Mouse (Mus musculus) megakaryocyte progenitor cell, adult 5-6 weeks (primary cell): ENCODE data around the gene Clba1. TPM values are rescaled to one million over a fixed set of nuclear protein-coding genes. Genes with fewer than 3 reads are reported as not detected.
A peak's percentile ranks its signal among the peaks of the same experiment; 100 is the strongest.

ENCODE experiments used
- ATAC-seq: replicated peaks from 2 replicates; pipeline ENCODE4 v1.8.0; 2016; ENCODE audit warnings: mild to moderate bottlenecking, moderate TSS enrichment, inconsistent platforms; ENCODE audit not compliant: poor library complexity
- total RNA-seq, 2 experiments: library from RNA; stranded (forward) in 1 of 2; stranded (reverse) in 1 of 2; fragments of 157-497, 149-512 nt in 1 of 2; fragments of 200-1000 nt in 1 of 2; gene quantifications; 2 replicates each; pipeline versions ENCODE4 v1.2.3 to v1.2.4; 2015 to 2017

Gene Clba1
- total RNA-seq, 2 experiments from 2014 or later, result 0.52 to 0.87 TPM

DNA sequence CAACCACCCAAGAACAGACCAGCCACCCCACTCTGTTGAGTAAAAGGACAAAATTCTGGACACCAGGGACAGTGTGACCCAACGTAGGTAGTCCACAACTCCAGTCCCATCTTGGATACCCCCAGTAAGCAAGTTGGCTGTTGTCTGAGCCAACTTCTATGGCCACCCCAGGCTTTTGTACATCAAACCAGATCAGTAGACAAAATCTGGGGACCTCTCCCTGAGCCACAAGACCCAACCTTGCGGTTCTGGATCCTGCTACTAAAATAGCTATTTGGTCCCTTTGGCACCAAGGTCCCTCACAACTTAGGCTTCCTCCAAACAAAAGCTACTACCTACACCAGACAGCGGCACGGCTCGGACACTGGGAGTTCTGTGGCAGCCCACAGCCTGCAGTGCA lies 13.7 kb upstream of the Clba1 start:
- no peak for ATAC-seq

GRCm38 (mm10) chr12:112795466-112796104 lies 13.2 kb upstream of the Clba1 start:
- no peak for ATAC-seq

- no peak for ATAC-seq
Measured at GRCm38 (mm10) chr12:112796551-112797510, 11.9 kb upstream of the Clba1 start.

- ATAC-seq, result no peak
Measured at GRCm38 (mm10) chr12:112797672-112798331, 10.9 kb upstream of the Clba1 start.

- ATAC-seq, result no peak
Measured at GRCm38 (mm10) chr12:112798332-112798681, 10.4 kb upstream of the Clba1 start.

- no peak for ATAC-seq
Measured at GRCm38 (mm10) chr12:112798716-112799115, 10.0 kb upstream of the Clba1 start.

DNA sequence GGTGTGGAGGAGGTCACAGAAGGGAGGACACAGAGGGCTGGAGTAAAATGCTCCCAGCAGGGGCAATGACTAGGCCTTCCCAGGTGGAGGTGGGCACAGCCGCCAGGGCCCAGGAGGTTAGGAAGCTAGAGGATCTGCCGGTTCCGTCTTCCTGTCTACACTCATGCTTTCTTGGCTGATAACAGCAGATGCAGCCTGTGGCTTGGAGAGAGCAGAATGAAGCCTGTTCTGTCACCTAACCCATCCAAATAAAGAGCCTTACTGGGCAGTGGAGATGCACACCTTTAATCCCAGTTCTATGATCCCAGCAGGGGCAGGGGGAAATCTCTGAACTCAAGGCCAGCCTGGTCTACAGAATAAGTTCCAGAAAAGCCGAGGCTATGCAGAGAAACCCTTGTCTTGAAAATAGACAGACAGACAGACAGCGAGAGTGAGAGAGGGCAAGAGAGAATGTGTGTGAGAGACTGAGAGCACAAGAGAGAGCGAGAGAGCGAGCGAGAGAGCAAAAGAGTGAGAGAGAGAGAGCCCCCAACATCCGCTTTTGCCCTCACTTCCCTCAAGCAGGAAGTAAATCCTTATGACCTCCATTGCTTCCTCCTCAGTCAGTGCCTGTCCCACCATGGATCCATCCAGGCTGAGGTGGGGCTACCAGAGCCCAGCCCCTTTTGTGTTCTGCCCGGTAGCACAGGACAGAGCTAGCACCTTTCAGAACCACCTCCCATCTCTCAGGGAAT lies 9.3 kb upstream of the Clba1 start:
- no peak for ATAC-seq

- ATAC-seq, result peak; percentile 77
Measured at GRCm38 (mm10) chr12:112800476-112800875, 8.3 kb upstream of the Clba1 start.

DNA sequence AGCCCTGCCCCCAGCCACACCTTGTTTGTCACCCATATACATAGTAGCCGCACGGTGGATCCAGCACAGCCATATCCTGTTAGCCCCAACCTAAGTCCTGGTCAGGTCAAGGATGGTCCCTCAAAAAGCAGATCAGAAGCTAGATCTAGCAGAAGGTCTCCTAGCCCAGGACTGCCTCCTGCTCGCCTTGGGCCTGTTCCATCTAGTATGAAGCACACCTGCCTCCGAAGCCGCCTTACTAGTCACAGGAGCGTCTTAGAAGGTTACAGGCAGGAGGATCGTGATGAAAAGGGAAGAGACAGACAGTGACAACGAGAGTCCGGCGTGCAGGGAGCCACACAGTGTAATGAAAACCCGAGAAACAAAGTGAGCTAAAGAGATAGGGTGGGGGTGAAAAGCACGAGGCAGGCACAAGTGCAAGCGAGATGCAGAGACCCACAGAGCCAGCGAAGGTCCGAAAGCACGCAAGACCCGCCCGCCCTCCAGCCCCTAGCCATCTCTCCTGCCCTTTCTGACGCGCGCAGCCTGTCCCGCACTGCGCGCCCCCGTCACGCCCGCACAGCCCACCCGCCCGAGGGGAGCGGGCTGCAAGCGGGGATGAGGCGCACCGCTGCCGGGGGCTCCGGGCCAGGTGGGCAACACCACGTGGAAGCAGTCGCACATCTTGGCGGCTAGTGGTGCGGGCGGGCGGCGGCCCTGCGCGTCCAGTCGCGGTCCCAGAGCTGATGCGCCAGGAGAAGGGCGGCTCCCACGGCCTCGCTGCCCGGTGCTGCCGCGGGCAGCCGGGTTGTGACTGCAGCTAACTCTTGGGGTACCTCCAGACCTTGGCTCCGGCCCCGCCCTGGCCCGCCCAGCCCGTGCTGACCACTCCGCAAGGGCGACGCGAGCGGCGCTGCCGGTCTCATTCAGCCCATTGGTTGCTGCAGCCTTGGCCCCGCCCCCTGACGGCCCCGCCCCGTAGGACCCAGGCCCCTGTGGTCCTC lies 6.6 kb upstream of the Clba1 start, which contains the start of gene Ahnak2:
TSS of gene Ahnak2 (minus strand) at position 794 of the 983 bp plus-strand sequence.
- no peak for ATAC-seq

DNA sequence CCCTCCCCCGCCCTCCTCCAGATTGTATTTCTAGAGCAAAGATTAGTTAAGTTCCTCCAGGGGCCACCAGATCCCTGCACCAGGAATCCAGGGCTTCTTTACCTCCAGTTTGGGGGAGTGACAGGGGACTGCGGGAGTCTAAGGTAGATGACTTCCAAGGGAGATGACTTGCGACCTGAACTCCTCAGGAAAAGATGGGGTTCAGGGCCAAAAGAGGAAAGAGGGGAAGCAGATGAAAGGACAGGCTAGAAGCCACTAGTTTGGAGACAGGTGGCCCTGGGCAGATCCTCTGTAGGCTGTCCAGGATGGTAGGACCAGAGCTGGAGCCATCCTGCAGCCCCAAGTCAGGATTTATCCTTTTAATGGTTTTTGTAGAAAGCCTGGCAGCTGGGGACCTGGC lies 5.8 kb upstream of the Clba1 start:
- ATAC-seq, result no peak

DNA sequence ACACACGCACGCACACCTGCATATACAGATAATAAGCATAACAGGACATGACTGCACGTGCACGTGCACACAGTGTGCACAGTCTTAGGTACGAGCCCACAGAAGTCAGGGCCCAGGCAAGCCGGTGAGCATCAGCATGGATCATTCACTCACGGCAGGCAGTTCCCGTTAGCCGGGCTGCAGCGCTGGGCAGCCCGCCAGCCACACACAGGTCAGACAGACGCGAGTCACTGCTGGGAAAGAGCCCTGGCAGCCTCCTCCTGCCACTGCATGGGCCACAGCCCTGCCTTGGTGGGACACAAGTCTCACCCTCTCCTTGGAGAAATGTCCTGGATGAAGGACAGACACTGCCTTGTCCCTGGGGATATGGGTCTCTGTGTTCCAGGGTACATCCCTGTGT lies 4.7 kb upstream of the Clba1 start:
- no peak for ATAC-seq

GRCm38 (mm10) chr12:112806044-112806443 lies 2.7 kb upstream of the Clba1 start:
- no peak for ATAC-seq

DNA sequence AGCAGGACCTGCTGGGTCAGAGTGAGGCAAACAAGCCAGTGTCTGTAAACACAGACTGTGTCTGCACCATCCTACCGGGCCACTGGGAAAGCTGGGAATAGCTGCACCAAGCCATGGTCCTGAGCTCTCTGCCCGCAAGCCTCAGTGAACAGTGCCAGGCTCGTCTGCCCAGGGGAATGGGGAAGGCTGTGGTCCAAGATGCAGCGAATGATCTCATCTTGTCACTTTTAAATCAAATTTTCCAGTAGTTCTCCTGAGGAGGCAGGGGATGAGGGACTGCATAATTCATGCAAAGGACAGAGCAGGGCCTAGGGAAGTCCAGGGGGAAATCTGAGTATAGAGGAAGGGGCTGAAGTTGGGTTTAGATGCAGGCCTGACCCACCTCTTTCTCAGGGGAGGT lies 941 bp upstream of the Clba1 start:
- no peak for ATAC-seq

DNA sequence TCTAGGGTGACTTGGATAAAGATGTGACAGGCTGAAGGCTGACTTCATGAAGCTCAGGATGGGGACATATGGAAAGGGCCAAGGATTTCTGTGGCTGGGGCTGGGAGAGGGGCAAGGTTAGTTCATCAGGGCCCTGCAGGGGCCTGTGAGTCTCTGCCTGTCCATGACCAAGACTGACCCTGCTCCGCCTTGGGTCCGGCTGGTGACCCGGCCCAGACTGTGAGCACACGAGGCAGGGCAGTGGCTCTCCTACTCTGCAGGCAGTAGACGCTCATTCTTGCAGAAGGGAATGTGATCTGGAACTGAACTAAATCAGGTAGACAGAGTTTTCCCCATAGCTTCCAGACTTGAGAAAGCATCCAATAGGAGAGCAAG lies 538 bp upstream of the Clba1 start:
- ATAC-seq, result no peak

- no peak for ATAC-seq
Measured at GRCm38 (mm10) chr12:112809641-112810040, 904 bp downstream of the Clba1 start.

GRCm38 (mm10) chr12:112810092-112810885 lies 1.6 kb downstream of the Clba1 start:
- ATAC-seq, result no peak

DNA sequence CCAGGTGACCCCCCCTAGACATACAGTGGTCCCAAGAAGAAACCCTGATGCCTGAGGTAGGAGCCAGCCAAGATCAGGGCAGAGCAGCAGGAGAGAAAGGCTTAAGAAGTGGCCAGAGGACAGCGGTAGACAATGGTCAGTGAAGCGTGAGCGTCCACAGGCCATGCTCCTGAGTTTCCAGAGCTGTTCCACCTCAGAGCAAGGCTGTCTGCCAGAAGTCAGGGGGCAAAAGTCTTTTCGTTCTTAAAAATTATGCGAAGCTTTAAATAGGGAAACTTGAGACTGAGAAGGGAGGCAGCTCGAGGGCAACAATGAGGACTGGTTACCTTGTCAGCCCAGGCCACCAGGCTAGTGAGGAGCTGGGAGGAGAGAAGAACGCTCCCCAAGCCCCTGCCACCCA lies 4.6 kb downstream of the Clba1 start:
- ATAC-seq, result no peak

- no peak for ATAC-seq
Measured at GRCm38 (mm10) chr12:112814682-112815470, 6.1 kb downstream of the Clba1 start.
